Mouse (Mus musculus) urinary bladder, adult 2 months (tissue): ENCODE measurements around the gene Etnk1. TPM values are rescaled to one million over a fixed set of nuclear protein-coding genes. Genes with fewer than 3 reads are reported as not detected.
"Not testable (repeated sequence)": the region's sequence is repeated elsewhere in the genome, so short reads cannot be mapped to it uniquely, and the experiment has no call there.

Source experiments
- DNase-seq: peaks from one replicate; pipeline ENCODE4 v3.0.0; 2022; ENCODE audit warnings: low spot score
- polyA plus RNA-seq: library from polyadenylated mRNA; depleted of rRNA; stranded (reverse); fragments of >200 nt; gene quantifications from 2 replicates; pipeline ENCODE4 v1.2.3, GENCODE M21; 2012

Etnk1 gene
- polyA plus RNA-seq, 1 experiment, result 57.4 TPM

DNA sequence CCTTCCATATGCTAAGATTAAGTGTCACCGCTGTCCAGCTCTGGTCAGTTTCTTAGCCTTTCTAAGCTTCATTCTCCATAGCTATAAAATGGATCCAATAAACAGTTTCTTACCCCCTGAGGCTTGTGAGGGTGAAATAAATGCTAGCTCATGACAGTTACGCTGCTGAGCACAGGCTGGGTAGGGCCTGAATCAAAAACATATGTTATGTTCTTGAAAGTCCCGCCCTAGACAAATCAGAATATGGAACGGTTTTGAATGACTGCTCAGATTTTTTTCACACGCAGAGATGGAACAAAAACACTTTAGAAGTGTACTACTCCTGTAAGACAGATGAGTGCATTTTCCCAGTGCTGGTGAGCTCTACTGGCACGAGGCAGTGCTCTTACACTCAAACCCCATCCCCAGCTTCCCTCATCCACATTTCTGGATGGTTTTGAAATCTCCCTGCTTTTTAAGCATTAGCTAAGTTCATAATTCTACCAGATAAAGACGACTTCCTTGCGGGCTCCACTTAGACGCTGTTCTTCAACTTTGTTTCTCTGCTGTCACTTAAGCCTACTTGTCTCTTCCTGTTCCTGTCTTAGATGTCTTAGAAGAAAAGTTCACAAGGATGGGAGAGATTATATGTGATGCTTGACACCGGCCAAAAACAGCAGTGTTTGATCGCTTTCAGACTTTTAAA lies 4.9 kb downstream of the Etnk1 start:
- no peak for DNase-seq

DNA sequence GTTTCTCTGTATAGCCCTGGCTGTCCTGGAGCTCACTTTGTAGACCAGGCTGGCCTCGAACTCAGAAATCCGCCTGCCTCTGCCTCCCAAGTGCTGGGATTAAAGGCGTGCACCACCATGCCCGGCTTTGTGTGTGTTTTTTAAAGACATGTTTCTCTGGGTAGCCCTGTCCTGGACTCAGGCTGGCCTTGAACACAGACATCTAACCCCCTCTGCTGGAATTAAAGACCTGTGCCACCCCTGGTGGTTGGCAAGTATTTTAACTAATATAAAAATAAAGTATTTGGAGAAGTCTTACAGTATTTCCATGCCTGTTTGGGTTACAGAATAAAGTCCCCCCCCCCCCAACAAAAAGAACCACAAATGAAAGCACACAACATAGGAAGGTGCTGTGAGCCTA lies 5.7 kb downstream of the Etnk1 start:
- not testable (repeated sequence) for DNase-seq

DNA sequence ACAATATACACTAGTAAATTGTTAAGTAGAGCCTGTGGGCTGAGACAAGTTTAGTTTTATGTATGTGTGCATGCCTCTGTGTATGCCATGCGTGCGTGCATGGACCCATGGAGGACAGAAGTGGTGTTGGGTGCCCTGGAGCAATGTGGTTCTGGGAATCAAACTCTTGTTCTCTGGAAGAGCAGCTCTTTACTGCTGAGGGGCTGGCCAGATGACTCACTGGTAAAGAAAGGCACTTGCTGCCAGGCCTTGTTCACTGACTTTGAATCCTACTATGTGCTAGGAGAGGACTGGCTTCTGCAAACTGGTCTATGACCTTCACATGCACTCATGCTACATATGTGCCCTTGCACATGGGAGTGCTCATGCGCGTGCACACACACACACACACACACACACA lies 7.2 kb downstream of the Etnk1 start:
- DNase-seq, result no peak

DNA sequence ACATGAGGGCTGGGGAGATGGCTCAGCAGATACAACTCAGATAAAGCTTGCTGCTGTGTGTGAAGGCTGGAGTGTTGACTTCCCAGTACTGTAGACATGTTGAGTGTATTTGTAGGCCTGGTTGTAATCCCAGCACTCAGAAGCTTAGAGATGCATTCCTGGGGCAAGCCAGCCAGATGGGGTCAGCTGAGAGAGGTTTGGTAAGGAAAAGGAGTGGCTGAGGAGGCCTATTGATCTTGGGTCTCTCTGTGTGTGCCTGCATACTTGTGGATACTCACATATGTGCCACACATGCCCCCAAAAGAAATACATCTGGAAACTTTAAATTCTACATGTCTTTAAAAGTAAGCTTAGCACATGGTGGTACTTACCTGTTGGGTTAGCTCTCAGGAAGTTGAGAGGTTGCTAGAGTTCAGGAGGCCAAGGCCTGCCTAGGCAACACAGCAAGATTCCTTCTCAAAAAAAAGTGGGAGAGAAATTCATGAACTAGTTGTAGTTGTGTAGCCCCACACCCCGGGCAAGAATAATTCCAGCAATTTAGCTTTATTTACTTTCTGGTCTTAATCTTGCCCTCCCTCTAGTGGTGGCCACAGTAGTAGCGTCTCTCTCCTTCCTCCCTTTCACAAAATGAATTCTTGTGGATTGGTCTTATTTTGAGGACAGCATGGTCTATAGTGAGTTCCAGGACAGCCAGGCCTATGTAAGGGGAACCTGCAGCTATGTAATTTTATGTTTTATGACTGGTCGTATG lies 8.1 kb downstream of the Etnk1 start:
- DNase-seq, result no peak

DNA sequence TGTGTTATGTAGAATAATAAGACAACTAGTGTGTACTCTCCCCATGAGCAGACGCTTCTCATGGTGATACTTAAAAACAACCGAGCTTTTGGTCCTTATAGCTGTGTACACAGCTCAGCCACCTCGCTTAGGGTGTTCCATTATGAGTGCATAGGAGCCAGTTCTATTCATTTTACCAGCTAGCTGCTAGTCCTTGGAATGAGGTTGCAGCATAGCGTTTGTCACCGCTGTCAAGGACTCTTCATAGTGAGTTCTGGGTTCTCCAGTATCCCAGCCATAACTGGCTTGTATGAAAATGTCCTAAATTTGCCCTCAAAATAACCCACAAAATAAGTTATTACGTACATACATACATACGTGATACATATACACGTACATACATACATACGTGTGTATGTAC lies 9.1 kb downstream of the Etnk1 start:
- DNase-seq, result no peak

DNA sequence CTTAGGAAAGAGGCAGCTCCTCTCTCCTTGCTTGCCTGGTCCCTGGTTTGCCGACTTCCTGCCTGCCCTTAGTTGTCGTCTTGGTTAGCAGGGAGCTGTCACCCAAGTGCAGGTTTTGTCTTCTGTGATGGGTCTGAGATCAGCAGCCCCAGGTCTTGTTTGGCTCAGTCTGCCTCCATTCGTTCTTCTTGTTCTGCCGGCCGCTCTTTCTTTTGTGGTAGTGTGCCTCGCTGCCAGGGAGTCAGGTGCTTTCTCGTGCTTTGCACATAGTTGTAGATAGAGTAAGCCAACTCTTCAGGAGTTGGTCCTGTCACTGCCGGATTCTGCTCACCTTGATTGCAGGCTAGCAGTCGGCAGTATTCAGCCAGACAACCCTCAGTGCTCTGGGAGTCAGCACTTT lies 9.6 kb downstream of the Etnk1 start:
- DNase-seq, result no peak

DNA sequence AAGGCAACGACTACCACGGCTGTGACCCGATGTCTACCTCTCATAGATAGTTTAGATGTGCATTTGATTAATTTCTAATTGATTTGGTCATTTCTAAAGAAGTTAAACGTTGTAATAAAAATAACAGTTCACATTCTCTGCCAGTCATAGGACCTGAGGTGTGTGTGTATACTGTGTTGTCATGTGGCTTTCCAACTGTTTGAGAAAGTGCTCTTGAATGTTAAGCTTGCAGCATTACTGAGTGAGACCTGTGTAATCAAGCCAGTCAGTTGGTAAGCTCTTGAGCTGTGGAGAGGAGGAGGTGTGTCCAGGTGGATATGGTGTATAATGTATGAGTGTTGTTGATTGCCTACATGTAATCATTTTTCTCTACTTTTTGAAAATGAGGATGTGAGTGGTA lies 12.2 kb downstream of the Etnk1 start:
- DNase-seq, result no peak

DNA sequence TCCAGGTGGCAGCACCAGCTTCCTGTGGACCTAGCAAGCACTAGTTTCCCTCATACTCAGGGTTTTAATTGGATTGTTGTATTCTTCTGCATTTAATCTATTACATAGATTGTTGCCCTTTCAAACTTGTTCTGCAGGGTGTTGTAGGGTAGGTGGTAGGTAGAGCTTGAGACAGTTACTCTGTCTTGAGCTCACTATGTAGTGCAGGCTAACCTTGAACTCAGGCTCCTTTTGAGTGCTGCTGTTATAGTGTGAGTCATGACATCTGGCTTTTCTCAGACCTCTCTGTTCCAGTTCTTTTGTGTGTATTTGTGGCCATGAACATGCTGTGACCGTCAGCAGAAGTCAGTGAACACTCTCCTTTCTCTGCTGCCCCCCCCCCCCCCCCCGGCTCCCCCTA lies 12.7 kb downstream of the Etnk1 start:
- no peak for DNase-seq

DNA sequence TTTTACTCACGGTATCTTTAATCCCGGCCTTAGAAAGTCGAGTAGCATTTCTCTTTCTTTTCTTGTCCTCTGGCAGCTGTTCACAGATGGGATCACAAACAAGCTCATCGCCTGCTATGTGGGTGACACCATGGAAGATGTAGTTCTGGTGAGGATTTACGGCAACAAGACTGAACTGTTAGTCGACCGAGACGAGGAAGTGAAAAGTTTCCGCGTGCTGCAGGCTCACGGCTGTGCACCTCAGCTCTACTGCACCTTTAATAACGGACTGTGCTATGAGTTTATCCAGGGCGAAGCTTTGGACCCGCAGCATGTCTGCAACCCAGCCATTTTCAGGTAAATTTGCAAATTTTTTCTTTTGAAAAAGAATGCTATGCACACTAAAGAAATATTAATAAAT lies 13.5 kb downstream of the Etnk1 start:
- no peak for DNase-seq

DNA sequence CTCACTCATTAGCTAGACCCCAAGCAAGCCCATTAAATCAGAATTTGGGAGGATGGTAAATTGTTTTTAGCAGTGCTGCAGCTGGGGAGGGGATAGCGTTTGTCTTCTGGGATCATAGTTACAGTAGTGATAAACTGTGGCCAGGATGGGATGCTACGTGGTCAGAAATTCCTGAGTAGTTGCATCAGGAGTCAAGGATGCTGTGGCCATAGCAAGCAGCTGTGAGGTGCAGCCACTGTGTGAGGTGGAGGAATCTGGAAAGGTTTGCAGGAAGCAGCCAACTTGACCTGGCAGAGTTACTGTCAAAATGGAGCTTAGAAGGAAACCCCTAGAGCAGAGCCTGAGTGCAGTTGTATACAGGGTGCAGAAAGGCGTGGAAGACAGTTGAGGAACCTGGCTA lies 17.1 kb downstream of the Etnk1 start:
- no peak for DNase-seq

DNA sequence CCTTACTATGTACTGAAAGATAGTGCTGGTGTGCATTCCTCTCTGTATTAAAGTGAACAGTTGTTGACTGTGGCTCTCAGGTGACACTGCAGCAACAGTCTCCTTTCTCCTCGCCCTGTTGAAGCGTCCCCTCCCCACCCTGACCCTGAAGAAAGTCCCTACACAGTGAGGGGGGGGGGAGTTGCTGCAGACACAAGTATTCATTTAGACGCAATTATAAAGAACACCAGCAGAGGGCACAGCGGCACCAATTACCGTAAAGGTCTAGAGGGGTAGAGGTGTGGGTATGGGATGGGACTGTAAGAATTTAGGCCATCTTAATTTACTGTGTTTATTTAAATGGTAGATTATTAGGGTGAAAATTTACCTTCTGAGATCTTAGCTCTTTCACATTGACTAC lies 17.7 kb downstream of the Etnk1 start:
- no peak for DNase-seq

DNA sequence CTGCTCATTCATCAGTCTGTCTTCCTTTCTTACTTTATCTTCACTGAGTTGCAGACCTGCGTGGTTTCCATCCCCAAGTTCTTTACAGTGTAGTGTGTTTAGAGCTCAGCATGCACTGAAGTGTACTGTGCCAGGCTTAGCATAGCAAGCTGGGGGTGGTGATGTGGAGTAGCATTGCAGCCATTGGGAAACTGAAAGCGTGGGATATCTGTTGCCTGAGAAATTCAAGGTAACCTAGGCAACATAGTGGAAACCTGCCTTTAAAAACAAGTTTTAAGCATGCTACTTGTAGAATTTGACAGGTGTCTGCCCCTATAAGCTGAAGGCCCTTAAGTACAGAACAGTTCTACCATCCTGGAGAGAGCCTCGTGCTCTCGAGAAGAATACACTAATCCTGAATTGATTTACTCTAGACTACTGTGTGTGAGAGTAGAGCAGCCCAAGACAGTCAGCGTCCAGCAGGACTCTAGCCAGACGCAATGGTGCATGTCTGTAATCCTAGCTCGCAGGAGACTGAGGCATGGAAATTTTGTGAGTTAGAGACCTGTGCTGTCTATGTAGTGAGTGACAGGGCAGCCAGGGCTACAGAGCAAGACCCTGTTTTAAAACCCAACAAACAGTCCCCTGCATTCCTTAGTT lies 23.9 kb downstream of the Etnk1 start:
- DNase-seq, result no peak

DNA sequence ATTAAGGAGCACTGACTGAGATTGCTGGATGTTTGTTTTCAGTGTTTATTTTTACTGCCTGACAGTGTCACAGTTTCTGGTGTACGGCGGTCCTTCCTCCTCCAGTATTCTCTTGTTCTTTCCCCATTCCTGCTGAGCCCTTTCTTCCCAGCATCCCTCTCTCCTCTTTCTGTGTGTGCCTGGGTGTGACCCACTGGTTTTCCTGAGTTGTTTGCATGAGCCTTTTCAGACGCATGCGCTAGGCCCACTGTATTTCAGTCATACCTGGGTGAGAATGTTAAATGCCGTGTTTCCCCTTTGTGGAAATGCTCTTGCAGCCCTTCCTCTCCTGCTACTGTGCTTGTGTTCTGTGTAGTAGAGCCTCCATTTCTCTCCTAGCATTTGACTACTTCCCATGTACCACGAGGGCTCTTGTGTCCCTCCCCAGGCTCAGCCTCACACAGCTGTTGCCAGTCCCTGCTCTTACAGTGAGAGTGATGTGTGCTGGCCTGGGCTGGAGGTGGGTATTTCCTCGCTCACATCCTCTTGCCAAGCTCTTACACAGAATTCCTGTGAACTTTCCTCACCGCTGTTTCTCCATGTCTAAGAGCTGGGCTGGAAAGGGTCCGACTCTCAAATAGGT lies 24.6 kb downstream of the Etnk1 start:
- DNase-seq, result no peak

DNA sequence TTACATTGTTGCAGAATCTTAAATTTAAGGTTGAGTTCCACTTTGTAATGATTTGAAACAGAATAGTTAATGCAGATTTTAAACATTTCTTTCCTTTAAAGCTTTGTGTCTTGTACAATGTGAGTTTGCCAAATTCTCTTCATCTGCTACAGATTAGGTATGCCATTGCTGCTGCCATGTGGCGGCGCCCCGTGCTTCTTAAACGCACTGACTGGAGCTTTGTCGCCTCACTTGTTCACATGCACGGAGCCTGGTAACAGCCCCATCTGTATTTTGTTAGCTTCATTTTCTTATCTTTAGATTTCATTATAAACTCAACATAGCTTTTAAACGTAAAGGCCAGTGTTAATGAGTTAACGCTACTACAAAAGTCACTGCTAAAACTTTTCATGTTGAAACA lies 25.7 kb downstream of the Etnk1 start:
- DNase-seq, result no peak

DNA sequence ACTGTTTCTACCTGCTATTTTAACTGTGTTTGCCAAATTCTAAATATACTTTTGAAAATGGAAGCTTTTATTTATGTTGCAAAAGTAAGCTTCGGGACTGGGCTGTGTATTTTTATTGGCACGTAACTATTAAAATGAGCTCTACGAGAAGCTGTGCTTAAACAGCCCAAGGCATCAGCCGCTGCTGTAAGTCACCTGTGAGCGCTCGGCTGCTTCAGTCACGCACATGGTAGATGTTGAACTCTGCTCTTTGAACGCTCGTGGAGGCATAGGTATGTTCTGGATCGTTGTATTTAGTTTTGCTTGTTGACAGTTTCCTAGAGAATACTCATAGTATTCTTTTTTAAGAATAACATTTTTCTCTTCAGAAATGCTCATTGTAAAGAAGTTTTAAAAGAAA lies 26.1 kb downstream of the Etnk1 start:
- no peak for DNase-seq

DNA sequence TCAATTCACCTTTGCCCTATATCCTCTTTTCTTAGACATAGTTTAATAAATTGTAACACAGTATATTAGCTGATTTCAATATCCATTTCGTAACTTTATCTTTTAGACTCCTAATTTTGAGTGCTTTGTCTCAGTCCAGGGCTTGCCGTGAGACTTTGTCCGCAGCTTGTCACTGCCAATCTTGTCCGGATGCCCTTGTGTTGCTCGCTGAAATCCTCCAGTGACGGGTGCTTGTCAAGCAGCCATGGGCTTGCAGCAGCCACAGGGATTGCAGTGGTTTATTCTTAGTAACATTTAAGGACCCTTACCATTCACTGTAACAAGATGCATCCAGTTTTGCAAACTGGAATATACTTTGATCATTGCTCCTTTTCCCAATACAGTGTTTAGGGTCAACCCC lies 26.6 kb downstream of the Etnk1 start:
- no peak for DNase-seq

DNA sequence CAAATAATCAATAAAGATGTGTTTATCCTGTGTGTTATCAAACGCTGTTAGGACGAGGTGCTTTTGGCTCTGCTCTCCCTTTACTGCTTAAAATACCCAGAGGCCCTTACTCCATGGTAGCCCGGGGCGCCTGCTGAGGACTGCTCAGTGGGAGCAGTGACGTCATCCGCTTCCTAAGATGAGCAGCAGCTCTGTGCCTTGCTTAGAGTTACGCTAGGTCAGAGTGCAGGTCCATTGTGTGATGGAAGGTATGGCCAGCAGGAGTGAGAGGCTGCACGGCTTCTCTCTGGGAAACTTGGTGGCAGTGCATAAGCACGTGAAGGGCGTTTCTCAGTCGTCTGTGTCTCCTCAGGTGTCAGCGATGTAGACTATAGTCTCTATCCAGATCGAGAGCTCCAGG lies 30.0 kb downstream of the Etnk1 start:
- DNase-seq, result no peak

DNA sequence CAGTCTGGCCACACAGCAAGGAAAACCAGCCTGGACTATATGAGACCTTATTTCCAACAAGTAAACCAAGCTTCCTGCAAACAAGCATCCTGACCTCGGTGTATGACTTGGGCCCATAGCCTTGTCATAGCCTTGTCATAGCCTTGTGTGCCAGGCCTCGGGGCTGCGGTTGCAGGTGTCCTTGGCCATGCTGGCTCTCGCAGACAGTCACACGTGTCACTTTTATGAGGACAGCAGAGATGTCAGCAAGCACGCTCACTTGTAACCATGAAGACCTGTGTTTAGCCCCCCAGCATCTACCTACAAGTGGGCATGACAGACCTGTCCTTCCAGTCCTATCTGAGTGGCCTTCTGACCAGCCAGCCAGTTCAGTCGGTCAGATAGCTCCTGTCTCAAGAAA lies 31.4 kb downstream of the Etnk1 start:
- no peak for DNase-seq

DNA sequence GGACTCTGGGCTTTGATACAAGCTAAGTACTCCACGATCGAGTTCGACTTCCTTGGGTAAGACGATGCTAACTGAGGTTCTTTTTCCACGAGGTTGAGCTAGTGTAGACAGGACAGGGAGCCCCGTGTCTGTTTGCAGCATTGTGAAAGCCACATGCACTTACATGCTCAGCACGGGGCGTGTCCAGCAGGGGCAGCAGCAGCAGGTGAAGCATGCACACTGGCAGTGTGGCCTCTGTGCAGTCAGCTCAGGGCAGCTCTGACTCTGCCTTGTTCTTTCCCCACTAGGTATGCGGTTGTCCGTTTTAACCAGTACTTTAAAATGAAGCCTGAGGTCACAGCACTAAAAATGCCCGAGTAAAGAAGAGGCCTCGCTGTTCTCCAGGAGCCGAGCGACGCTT lies 36.1 kb downstream of the Etnk1 start:
- DNase-seq, result peak; percentile 37

DNA sequence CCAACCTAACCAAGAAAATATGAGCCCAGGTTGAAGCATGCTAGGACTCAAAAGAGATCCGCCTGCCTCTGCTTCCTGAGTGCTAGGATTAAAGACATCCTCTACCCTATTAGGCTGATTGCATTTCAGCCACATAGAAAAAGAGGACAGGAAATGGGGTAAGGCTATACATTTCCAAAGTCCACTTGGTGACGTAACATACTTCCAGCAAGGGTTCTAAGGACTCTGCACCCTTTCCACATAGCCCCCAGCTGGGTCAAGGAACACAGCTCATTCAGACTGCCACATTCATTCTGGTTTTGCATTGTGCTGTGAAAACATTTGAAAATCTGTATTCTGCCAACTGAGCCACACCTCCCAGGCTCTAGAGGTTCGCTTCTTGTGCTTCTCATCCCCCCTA lies 41.9 kb downstream of the Etnk1 start:
- no peak for DNase-seq

DNA sequence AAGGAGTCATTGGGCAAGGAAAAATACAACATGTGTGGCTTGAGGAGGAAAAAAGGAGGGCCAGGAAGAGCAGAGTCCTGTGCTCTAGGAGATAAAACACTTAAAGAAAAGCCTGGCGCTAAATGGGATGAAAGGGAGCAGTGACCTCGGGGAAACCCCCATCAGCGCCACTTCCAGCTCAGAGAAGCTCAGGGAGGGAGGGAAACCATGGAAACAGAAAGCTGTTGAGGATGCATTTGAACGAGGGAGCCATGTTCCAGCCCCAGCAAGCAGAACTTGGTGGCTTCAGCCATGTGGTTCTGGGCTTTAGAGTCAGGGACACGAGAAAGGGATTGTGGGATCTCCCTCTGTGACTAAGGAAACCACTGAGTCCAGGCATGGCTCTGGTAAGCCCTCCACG lies 45.7 kb downstream of the Etnk1 start:
- DNase-seq, result no peak

DNA sequence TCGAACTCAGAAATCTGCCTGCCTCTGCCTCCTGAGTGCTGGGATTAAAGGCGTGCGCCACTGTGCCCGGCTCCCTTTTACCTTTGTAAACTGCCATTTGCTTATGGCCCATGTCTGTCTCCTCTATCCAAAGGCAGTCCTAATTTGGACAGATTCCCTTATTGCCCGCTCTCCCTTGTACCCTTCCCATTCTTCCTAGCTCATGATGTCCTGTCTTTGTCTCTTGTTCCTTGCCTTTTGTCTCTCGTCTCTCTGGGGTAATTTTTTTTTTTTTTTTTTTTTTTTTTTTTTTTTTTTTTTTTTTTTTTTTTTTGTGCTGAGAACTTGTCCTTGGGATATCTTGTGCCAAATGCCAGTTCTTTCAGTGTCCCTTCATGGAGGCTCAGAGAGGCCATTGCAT lies 46.4 kb downstream of the Etnk1 start:
- DNase-seq, result no peak

DNA sequence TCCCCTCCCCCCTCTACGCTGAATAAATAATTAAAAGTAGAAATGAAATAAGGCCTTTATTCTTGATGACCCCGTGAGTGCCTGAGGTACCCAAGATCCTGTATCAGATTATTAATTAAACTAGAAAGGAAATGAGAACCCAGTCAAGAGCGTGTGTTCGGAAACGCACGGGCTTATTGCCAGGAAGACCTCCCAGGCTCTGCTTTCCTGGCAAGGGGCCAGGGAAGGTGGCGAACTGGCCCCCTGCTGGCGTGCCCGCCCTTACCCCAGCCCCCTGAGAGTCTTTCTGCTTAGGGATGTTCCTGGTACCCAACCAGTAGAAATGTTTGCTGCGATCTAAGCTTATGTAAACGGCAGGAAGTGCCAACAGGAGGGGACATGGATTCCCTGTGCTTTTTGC lies 49.2 kb downstream of the Etnk1 start:
- no peak for DNase-seq
